Mouse (Mus musculus) small intestine, adult 2 months (tissue): ENCODE measurements around the gene Fanci.

Experiments
- CTCF ChIP-seq: fragments of 200-500 bp; IDR thresholded peaks from 2 replicates; pipeline ENCODE4 v1.5.1; 2012; ENCODE audit warnings: low read depth, mild to moderate bottlenecking, control low read depth, inconsistent platforms, low read length, moderate library complexity, mixed read lengths; ENCODE audit not compliant: insufficient replicate concordance, insufficient read length; ENCODE audit errors: extremely low read depth
- POLR2A ChIP-seq: fragments of 200-500 bp; IDR thresholded peaks from 2 replicates; pipeline ENCODE4 v1.6.1; 2012; ENCODE audit warnings: low read depth, mild to moderate bottlenecking, control low read depth, inconsistent platforms, low read length, moderate library complexity

GRCm38 (mm10) chr7:79440035-79440434 lies 48.3 kb downstream of the Fanci start:
- TF ChIP-seq POLR2A (no peak), CTCF (no peak)
